Mouse (Mus musculus): ENCODE results near the gene Fam162a.

DNA sequence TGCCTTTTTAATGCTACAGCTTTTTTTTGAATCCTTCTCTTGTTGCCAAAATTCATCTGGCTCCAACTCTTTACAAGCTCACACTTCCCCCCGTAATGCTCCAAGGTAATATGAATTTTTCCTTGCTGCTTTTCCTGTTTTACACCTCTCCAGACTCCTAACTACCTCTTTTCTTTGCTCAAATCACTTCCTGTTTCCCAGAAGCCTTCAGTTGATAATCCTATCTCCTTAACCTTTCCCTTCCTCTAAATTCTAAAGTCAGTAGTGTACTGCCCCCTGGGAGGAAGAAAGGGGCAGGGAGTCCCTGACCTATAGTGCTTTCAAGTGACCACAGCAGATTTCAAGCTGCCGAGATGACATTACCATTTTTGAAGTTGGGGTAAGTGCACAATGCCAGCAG, 3.7 kb downstream of the Fam162a start:
- no peak for TF ChIP-seq CTCF (IDR thresholded peaks at IDR 0.05; ENCODE audit: low read depth, low read length)
- TF ChIP-seq POLR2A (IDR thresholded peaks at IDR 0.05; ENCODE audit: extremely low read depth, insufficient read depth, low read length), result no peak

Data from liver, adult 2 months (tissue).